Mouse (Mus musculus): Measurements from ENCODE around the gene Vgll4.
"Not testable (repeated sequence)": the region's sequence is repeated elsewhere in the genome, so short reads cannot be mapped to it uniquely, and the experiment has no call there.

Gene Vgll4

GRCm38 (mm10) chr6:114891272-114891671 lies 78.5 kb downstream of the Vgll4 start:
- DNase-seq = no peak

- DNase-seq = no peak
Measured at GRCm38 (mm10) chr6:114890411-114891115, 79.2 kb downstream of the Vgll4 start.

- not testable (repeated sequence) for DNase-seq
Measured at GRCm38 (mm10) chr6:114889971-114890370, 79.8 kb downstream of the Vgll4 start.

GRCm38 (mm10) chr6:114888922-114889321 lies 80.9 kb downstream of the Vgll4 start:
- no peak for DNase-seq

DNA sequence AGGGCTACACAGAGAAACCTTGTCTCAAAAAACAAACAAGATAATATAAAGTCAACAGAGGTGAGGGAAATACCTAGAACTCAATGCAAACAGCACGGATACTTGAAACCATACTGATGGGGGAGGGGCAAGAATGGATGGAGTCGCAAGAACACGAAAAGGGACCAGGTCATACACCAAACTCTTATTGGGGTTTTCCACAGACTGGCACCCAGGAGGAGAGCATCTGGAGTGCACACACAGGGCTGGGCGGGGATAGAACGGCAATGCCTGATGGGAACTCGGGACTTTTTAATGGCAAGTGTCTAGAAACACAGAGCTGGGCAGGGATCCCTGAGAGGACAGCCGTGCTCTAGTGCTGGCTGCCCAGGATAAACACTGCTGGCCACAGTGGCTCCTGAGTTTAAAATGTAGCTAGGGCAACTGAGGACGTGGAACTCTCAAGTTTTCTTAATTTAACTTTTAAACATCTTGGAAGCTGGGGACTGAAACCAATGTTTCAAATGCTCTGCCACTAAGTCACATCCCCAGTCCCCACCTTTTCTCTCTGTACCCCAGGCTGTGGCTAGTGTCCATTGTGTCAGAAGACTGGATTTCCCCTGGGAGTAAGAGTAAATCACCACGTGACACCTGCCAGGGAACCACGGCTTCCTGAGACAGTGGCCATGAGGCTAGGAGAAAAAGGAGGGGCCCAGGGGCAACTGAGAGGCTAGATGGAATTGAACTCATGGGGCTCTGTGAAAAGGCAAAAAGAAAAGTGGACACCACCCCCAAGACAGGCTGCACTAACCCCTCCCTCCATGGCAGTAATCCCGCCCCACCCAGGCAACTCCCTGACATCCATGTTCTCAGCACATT lies 83.1 kb downstream of the Vgll4 start:
- no peak for DNase-seq

- DNase-seq = peak; percentile 55 to 56
Measured at GRCm38 (mm10) chr6:114886012-114886411, 83.8 kb downstream of the Vgll4 start.

- DNase-seq = no peak
Measured at GRCm38 (mm10) chr6:114885129-114885528, 84.7 kb downstream of the Vgll4 start.

DNA sequence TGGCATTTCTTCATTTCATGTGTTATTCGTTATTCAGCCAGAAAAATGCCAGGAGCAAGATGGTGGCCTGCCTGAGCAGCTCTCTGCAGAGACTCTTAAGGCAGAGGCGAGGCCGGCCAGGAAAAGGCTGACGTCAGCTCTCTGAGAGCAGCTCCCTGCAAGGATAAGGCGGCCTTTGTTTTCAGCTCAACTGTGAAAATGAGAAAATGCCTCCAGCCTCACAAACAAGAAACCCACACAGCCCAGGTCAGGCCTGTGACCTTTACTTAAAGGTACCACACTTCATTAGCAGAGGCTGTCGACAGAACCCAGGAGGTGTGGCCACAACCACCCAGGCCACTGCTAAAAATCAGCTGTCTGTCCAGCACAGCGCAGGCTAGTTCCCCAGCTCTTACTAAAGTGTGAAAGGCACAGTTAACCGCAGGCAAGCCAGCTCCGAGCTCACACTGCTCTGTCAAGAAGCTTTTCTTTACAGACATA lies 86.5 kb downstream of the Vgll4 start:
- DNase-seq = no peak

- no peak for DNase-seq
Measured at GRCm38 (mm10) chr6:114882675-114883074, 87.1 kb downstream of the Vgll4 start.

DNA sequence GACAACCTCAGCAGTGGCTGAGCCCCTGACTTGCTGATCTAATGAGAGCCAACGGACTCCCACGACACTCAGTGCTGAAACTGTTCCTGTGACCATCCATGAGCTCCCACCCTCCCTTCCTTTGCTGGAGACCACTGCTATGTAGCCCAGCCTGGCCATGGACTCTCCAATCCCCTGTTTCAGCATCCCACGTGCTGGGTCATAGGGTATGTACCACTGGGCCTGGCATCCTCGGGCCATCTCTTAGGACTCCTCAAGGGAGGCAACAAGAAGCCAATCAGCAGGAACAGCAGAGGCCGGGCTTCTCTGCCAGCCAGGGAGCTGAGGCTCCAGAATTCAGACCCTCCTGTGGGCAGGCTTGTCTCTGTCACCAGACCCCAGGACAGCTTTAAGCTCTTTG lies 87.6 kb downstream of the Vgll4 start:
- DNase-seq = no peak

DNA sequence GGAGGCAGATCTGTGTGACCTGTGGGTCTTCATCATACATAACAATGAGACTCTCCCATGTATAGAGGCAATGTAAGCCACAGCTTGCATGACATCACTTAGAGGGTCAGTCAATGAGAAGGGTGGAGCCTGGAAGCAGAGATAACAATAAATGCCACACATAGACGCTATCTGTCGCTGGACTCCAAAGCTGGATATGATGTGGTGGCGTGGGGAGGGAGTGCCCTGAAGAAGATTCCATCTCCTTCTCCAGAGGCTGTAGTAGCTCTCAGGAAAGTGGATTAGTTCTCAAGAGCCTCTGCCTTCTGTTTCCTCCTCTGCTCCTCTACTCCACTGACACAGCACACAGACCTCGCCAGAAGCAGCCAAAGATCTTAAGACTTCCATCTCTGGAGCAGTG lies 89.0 kb downstream of the Vgll4 start:
- DNase-seq = no peak

DNA sequence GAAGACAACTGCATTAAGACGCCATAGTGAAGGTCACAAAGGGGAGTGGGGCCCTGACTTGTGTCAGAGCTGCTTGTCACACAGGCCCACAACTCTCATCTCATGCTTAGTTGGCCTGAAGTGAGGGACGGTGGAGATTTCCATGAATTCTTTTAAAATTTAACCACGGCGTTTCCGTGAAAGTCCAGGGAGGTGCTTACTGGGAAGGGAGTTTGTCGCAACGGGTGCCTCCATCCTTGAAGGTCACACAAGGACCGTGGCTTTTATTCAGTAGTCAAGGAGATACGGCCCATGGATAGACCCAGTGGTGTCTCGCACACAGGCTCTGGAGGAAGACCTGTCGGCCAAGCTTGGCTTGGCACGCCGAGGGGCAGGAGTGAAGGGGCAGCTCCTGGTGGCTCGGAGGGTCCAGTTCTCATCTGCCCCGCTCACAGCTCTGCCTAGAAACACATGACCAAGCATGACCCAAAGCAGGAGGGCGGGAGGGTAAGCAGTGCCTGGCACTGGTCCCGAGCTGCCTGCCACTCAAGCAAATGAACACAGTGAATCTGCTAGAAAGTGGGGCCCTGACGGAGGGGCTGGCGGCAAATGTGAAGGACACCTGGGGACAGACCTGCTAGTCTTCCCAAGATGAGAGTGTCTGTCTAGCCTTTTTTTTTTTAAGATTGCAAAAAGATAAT lies 90.8 kb downstream of the Vgll4 start:
- no peak for DNase-seq

DNA sequence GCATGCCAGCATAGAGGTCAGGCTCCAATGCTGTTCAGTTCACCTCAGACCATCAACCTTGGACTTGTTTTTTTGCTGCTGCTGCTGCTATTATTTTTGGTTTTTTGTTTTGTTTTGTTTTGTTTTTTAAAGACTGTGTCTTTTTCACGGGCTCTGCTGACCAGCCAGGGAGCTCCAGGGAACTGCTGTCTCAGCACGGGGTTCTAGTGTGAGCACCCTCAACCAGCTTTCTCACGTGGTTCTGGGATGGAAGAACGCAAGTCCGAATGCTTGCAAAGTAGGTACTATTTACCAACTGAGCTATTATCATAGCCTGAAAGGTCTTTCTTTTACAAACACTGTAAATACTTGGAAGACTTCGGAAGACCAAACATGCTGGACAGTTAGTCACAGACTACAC lies 93.2 kb downstream of the Vgll4 start:
- no peak for DNase-seq

- DNase-seq = no peak
Measured at GRCm38 (mm10) chr6:114876033-114876432, 93.8 kb downstream of the Vgll4 start.

DNA sequence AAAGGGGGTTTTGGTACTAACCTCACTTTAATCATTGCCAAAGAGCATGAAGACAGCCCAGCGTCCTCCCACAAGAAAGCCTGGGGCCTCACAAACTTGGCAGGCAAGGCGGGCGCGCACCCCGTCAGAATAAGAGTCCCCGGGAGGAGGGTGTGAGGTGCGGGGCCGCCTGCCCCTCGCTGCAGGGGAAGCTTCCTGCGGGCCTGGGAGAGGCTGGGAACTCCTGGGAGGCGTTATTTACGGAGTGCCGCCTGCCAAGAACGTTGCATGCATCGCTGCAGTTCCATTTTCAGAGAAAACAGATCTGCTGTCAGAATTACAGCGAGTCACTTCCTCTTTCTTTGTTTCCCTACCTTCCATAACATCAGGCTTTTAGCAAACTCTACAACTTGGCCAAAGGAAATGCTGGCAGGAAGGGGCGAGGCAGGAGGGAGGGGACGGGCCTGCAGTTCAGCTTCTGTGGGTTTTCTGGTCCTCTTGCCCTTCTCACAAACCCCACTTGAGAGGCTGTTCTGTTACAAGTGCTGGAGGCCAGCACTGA lies 94.7 kb downstream of the Vgll4 start:
- peak; percentile 77 to 80 for DNase-seq

- DNase-seq = peak; percentile 27 to 28
Measured at GRCm38 (mm10) chr6:114874138-114874928, 95.5 kb downstream of the Vgll4 start.

GRCm38 (mm10) chr6:114873808-114874137 lies 96.0 kb downstream of the Vgll4 start:
- no peak for DNase-seq

DNA sequence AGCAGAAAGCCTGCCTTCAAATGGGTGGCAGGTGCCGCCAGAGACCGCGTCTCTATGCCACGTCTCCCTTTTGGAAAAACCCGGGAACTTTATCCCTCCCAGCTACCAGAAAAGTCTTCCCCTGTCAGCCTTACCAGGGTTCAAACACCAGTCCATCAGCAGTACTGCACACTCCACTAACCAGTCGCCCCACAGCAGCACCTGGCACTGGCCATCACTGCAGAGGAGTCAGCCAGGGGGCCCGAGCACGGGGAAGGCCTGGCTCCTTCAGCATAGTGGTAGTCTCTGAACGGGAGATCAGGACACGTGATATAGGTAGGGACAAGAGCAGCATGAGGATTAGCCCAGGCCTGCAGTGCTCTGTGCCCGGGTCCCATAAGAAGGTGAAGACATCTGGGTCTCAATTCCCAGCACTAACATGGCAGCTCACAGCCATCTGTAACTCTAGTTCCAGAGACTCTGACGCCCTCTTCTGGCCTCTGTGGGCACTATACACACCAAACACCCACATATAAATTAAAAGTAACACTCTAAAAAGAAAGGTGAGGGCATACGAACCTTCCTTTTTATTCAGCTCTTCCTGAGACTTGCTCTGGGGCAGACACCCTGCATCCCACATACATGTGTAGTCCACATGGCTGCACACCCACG lies 98.7 kb downstream of the Vgll4 start:
- DNase-seq = no peak

GRCm38 (mm10) chr6:114869501-114870076 lies 100.2 kb downstream of the Vgll4 start:
- no peak for DNase-seq

DNA sequence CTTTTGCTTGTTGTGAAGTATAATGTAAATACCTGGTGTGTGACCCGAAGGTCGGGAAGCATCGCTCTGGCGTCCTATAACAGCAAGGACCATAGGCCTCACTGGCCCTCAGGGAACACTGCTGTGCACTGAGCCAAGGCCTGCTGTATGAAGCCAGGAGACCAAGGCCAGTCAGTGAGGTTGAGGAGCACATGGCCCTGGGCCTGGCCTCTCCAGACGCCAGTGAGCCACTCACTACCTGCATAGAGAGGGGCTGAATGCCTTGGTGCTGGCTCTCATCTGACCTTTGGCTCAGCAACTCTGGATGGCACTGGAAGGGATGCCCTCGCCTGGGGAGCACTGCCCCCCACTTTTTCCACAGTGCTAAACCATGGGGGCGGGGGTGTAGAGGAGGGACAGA lies 101.1 kb downstream of the Vgll4 start:
- no peak for DNase-seq

DNA sequence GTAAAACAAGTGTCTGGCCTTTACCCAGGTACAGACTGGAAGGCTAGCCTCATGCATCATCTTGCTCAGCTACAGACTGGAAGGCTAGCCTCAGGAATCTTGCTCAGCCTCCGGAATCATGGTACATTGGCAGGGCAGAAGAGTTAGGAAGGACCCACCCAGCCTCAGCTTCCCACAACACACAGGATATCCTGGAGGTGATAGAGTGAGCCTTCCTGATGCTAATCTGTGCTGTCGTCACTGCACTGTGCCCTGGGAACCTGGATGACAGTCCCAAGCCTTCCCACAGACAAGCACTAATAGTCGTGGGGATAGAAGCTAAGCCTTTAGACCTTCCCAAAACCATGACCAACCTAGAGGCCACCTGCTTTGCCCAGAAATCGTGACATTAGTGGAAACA lies 103.2 kb downstream of the Vgll4 start:
- no peak for DNase-seq

DNA sequence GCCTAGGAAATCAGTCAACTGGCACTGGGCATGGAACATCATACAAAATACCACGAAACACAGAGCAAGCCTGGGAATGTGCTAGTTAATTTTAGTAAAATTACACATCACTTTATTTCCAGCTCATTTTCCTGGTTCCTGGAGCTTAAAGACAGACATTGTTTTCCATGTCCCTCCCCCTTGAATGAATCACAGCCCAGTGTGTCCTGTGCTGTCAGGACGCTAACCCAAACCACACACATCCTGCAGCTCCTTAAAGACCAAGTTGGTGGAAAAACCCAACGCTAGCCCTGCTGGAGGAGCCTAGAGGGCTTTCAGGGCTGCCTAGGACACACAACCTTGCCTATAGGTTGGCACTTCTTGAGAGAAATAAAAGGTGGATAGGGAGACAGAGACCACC lies 103.7 kb downstream of the Vgll4 start:
- DNase-seq = no peak
